Mouse (Mus musculus): ENCODE measurements around the gene Il1rl2. TPM values are rescaled to one million over a fixed set of nuclear protein-coding genes. Genes with fewer than 3 reads are reported as not detected.

Gene Il1rl2
- polyA plus RNA-seq, 1 experiment from 2014 or later, result 4.4 TPM

GRCm38 (mm10) chr1:40414863-40415656, 90.7 kb downstream of the Il1rl2 start:
- Histone ChIP-seq H3K9me3 (ENCODE audit: control insufficient read depth, low read length) (no peaks in the 10 kb centered on the region), H3K27me3 (replicated peaks; ENCODE audit: control insufficient read depth, insufficient read depth, low read length) (no peaks in the 10 kb centered on the region), H3K4me1 (ENCODE audit: control insufficient read depth, insufficient read depth, low read length) (no peaks in the 10 kb centered on the region), H3K27ac (ENCODE audit: low read length) (no peak overlapping the region), H3K36me3 (ENCODE audit: control insufficient read depth, insufficient read depth, low read length) (no peaks in the 10 kb centered on the region), H3K9ac (ENCODE audit: low read depth, low read length) (no peak overlapping the region), H3K4me2 (ENCODE audit: low read depth, low read length) (no peak overlapping the region), H3K4me3 (ENCODE audit: low read length) (no peak overlapping the region)
- ATAC-seq, result no peak
- 66% methylated on average over 7 of the region's 7 CpGs for WGBS

GRCm38 (mm10) chr1:40417034-40417433, 92.6 kb downstream of the Il1rl2 start:
- 80% methylated on average over 2 of the region's 2 CpGs for WGBS
- Histone ChIP-seq H3K9ac (ENCODE audit: low read depth, low read length) (no peak overlapping the region), H3K27ac (ENCODE audit: low read length) (no peak overlapping the region), H3K4me1 (ENCODE audit: control insufficient read depth, insufficient read depth, low read length) (no peaks in the 10 kb centered on the region), H3K9me3 (ENCODE audit: control insufficient read depth, low read length) (no peaks in the 10 kb centered on the region), H3K36me3 (ENCODE audit: control insufficient read depth, insufficient read depth, low read length) (no peaks in the 10 kb centered on the region), H3K27me3 (replicated peaks; ENCODE audit: control insufficient read depth, insufficient read depth, low read length) (no peaks in the 10 kb centered on the region), H3K4me3 (ENCODE audit: low read length) (no peak overlapping the region), H3K4me2 (ENCODE audit: low read depth, low read length) (no peak overlapping the region)
- no peak for ATAC-seq

Other genes starting within 250 kb of the Il1rl2 start
- gene Il1r1, start 99.5 kb upstream of the Il1rl2 start, polyA plus RNA-seq (2015; fragmentation: Nextera tagmentation; extraction: Ambion mirVana), result 5.0 and 5.4 TPM in 2 replicates
- gene Il1rl1, start 105.0 kb downstream of the Il1rl2 start, polyA plus RNA-seq (2015; fragmentation: Nextera tagmentation; extraction: Ambion mirVana), result 0.42 and 0.48 TPM in 2 replicates
- 0.45 and 0.51 TPM in 2 replicates for gene Il18r1, start 140.9 kb downstream of the Il1rl2 start, polyA plus RNA-seq (2015; fragmentation: Nextera tagmentation; extraction: Ambion mirVana)
- 0.32 and 0.33 TPM in 2 replicates for gene Il18rap, start 190.8 kb downstream of the Il1rl2 start, polyA plus RNA-seq (2015; fragmentation: Nextera tagmentation; extraction: Ambion mirVana)